Mouse (Mus musculus): Measurements from ENCODE around the gene Spg20.
A peak's percentile ranks its signal among the peaks of the same experiment; 100 is the strongest.

Spg20 gene

GRCm38 (mm10) chr3:55111935-55112709, at the start of gene Spg20:
TSS of gene Spg20 (plus strand) at chr3:55112108.
- DNase-seq: peak; percentile 99 to 100

GRCm38 (mm10) chr3:55062653-55063052, 49.3 kb upstream of the Spg20 start:
- DNase-seq: peak; percentile 37 to 64

- peak; percentile 85 to 93 for DNase-seq
These were observed 47.5 kb upstream of the Spg20 start for GRCm38 (mm10) chr3:55064396-55064795.

GRCm38 (mm10) chr3:55065738-55066665, 45.9 kb upstream of the Spg20 start:
- DNase-seq: no peak

GRCm38 (mm10) chr3:55066666-55067023, 45.3 kb upstream of the Spg20 start:
- no peak for DNase-seq

- DNase-seq: peak in 1 of 2 experiments; percentile 30
These were observed 44.0 kb upstream of the Spg20 start for GRCm38 (mm10) chr3:55067791-55068434.

- no peak for DNase-seq
These were observed 37.2 kb upstream of the Spg20 start for GRCm38 (mm10) chr3:55074576-55075293.

GRCm38 (mm10) chr3:55075294-55075648, 36.6 kb upstream of the Spg20 start:
- DNase-seq: no peak

GRCm38 (mm10) chr3:55078233-55078632, 33.7 kb upstream of the Spg20 start:
- DNase-seq: no peak

- DNase-seq: no peak
These were observed 32.3 kb upstream of the Spg20 start for GRCm38 (mm10) chr3:55079619-55080018.

- DNase-seq: peak; percentile 88 to 89
These were observed 31.9 kb upstream of the Spg20 start for GRCm38 (mm10) chr3:55080055-55080454.

GRCm38 (mm10) chr3:55084781-55085180, 27.1 kb upstream of the Spg20 start:
- DNase-seq: peak; percentile 46 to 53

- DNase-seq: peak; percentile 73 to 76
These were observed 26.2 kb upstream of the Spg20 start for GRCm38 (mm10) chr3:55085716-55086115.

GRCm38 (mm10) chr3:55086948-55087347, 25.0 kb upstream of the Spg20 start:
- no peak for DNase-seq

GRCm38 (mm10) chr3:55087360-55087759, 24.5 kb upstream of the Spg20 start:
- peak; percentile 44 to 53 for DNase-seq

- peak; percentile 65 to 68 for DNase-seq
These were observed 23.5 kb upstream of the Spg20 start for GRCm38 (mm10) chr3:55088359-55088758.

- DNase-seq: no peak
These were observed 23.1 kb upstream of the Spg20 start for GRCm38 (mm10) chr3:55088843-55089242.

- DNase-seq: no peak
These were observed 22.6 kb upstream of the Spg20 start for GRCm38 (mm10) chr3:55089291-55089690.

- DNase-seq: no peak
These were observed 18.7 kb upstream of the Spg20 start for GRCm38 (mm10) chr3:55093161-55093560.

- DNase-seq: no peak
These were observed 15.8 kb upstream of the Spg20 start for GRCm38 (mm10) chr3:55095968-55096654.

GRCm38 (mm10) chr3:55096655-55097005, 15.3 kb upstream of the Spg20 start:
- no peak for DNase-seq

- no peak for DNase-seq
These were observed 14.7 kb upstream of the Spg20 start for GRCm38 (mm10) chr3:55097186-55097585.
